Mouse (Mus musculus): Measurements from ENCODE around the gene Noxo1.

DNA sequence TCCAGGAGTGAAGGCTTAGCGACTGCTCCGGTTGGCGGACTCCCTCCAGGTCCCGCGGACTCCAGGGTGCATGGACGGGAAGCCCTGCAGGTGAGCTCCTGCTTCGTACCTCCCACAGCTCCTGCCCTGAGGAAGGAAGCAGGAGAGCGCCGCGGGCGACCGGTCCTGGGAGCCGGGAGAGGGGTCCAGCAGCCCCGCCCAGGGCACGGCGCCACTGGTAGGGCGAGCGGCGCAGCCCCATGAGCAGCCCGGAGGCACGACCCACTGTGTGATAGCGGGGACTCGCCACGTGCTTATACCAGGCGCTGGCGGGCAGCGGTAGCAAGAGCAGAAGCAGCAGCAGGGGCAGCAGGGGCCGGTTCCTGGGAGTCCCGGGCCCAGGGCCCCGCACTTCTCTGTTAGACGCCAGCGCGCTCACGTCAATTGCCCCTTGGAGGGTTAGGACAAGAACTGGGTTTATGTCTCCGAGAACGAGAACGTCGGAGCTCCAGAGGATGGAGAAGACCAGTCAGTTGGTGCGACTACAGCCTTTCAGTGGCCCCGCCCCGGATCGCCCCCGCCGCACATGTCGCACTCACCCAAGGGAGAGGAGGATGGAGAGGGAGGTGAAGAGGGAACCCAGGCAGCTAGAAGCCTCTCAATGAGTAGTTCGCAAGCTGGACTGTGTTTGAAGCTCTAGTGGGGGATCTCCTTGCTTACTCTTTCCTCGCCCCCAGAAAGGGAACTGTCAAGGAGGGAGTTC, 37.8 kb upstream of the Noxo1 start, which contains the start of gene Npw:
- TF ChIP-seq GATA1 (IDR thresholded peaks at IDR 0.05; ENCODE audit: low read length) = no peak
- no peak for TF ChIP-seq TAL1 (IDR thresholded peaks at IDR 0.05; ENCODE audit: low read length)

All from erythroblast, embryonic 14.5 days (primary cell).